Mouse (Mus musculus): ENCODE measurements around the gene Nab2.
"Not testable (repeated sequence)": the region's sequence is repeated elsewhere in the genome, so short reads cannot be mapped to it uniquely, and the experiment has no call there.

Gene Nab2

DNA sequence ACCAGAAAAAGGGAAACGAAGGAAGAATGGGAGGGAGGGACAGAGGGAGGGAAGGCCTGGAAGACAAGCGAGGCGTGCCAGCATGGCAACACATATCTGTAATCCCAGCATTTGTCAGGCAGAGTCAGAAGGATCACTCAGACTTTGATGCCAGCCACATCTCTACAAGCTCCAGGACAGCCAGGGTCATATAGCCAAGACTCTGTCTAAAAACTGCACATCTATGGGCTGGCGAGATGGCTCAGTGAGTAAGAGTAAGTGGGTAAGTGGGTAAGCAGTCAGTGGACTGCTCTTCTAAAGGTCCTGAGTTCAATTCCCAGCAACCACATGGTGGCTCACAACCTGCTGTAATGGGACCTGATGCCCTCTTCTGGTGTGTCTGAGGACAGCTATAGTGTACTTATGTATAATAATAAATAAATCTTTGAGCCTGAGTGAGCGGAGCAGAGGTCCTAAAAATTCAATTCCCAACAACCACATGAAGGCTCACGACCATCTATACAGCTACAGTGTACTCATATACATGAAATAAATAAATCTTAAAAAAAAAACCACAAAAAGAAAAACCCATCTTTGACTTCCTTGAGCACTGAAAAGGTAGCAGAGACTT is 5.8 kb upstream of the Nab2 start:
- in situ Hi-C loops (cut with MseI, MboI) = no loop called here

DNA sequence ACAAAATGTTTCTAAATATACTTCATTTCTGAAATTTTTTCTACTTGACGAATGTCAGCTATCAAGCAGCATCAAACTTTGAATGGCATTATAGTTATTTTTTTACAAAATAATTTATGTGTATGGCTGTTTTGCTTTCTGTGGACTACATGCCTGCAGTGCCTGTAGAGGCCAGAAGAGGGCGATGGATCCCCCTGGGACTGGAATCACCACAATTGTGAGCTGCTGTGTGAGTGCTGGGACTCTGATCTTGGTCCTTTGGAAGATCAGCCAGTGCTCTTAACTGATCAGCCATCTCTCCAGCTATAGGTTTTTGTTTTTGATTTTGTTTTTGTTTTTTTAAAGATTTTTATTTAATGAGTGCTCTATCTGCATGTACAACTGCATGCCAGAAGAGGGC is 2.9 kb upstream of the Nab2 start:
- in situ Hi-C loops (cut with MseI, MboI) = no loop called here

DNA sequence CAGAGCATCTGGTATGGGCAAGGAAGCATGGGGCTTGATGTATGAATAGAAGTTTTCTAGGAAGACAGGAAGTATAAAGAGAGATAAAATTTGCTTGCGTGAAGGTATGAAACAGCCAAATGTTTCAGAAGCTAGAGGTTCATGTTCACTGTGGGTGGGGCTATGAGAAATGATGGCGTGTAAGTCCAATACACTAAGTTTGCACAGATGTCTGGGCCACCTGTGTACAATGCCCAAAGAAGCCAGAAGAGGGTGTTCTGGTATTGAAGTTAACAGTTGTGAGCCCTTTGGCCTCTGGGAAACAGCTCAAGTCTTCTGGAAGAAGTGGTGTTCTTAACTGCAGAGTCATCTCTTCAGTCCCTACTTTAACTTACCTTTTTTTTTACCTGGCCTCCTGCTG is 1.8 kb upstream of the Nab2 start:
- in situ Hi-C loops (cut with MseI, MboI) = no loop called here

DNA sequence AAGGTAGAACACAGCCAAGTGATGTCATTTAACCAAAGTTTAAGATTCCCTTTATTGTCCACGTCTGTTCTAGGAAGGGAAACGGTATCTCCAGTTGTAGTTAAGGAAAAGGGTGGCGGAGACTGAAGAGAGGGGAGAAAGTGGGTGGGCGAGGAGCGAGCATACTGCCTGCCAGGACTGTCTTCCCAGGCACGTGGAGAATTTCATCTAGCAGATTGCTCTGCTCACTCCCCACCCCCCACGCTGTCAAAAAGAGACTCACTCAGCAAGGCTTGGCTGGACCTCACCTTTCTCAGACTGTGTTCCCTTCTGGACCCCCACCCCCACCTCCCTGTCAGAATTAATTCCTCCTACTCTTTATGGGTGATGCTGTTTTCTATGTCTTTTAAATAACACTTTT is 802 bp upstream of the Nab2 start:
- in situ Hi-C loops (cut with MseI, MboI) = no loop called here

DNA sequence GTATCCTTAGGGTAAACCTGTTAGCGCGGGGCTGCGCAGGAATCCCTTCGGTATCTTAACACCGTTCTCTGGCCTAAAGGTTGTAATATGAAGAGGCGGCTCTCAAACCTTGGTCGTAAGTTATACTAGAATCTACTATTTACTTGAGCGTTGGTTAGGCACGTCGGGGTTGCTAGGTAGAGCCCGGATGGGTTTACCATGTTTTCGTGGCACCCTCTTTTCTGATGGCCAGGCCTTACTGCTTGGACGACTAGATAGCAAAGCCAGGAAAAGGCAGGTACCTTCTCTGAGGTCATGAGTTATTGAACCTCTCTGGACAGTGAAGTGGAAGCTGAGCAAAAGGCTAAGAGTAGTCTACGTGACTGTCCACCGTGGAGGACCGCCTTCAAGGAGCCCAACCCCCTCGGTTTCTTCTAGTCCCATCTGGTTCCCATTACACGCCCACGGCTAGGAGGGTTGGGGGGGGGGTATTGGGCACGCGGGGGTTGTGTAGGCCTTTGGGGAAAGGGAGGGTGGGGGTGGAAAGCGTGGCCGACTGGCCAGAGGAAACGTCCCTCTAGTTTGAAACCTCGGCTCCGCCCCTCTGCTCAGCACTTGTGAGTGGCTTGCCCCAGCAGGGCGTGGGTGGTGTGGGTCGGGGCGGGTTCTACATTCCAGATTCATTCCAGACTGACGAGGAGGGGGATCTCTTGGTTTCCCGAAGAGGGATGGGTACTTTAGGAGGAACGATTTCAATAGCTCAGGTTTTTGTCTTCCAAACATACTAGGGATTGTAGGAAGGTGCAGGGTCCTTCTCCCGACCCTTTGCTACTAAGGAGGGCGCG is 887 bp downstream of the Nab2 start:
- in situ Hi-C loops (cut with MseI, MboI) = no loop called here

DNA sequence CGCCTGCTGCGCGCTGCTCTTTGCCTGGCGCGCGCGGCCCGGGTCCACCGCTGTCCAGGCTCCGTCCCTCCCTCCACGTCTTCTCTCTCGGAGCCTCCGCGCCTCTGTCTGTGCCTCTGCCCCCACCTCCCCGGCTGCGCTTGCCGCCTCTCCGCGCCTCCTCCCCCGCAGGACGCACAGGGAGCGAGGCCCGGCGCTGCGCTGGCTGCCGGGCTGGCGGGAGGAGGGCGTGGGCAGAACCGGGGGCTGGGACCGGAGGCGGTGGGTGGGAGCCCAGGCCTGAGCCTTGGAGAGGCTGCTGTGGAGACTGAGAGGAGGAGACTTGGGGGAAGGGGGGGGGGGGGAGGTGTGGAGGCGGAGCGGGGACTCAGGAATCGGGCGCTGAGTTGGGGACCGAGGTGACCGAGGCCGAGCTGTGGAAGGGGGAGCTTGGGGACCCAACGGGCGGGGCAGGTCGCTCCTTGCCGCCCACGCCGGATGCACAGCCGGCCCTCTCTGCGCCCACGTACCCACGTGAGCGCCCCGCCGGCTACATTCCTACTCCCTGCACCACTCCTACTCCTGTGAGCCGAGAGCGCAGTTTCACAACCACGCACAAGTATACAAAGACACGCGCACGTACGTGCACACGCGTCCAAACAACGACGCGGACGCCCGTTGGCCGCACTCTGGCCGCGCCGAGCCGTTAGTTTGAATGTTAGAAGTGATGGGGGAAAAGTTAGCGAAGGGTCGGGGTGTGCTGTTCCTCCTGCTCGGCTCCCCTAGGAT is 1.7 kb downstream of the Nab2 start, which contains the start of gene Nemp1:
Gene Nemp1, plus strand, starts transcription at position 401 of the 768 bp plus-strand sequence.
- in situ Hi-C loops (cut with MseI, MboI) = no loop called here

DNA sequence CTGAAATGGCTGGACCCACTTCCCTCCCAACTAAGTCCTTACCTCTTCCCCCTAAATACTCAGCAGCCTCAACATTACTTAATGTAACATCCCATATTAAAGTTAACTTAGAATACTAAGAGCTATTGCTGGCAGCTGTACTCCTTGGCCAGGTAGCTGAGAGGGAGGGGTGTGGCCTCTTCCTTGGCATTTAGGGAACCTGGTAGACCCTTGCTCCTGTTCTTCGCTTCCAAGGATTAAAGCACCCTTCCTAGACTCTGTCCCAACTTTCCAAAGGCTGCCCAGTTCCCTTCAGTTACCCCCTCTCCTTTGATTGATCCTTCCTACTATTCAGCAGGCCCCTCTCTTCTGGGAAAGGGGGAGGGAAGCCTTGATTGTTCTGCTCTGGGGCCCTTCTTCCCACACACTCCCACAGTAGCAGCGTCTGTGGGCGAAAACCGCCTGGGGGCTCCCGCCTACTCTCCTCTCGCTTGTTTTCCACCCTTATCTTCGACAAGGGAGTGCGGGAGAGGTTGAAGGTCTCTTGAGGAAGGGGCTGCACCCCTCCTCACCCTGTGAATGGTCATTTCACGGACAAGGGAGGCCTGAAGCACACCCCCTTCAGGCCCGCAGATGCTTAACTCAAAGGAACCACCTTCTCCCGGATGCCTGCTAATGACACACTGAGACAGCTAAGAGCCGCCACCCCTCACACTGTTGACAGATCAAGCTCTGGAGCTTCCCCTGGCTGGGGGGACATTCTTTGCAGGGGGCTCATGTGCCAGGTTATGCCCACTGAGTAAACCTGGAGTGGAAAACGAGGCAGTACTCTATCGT is 2.8 kb downstream of the Nab2 start:
- in situ Hi-C loops (cut with MseI, MboI) = no loop called here

DNA sequence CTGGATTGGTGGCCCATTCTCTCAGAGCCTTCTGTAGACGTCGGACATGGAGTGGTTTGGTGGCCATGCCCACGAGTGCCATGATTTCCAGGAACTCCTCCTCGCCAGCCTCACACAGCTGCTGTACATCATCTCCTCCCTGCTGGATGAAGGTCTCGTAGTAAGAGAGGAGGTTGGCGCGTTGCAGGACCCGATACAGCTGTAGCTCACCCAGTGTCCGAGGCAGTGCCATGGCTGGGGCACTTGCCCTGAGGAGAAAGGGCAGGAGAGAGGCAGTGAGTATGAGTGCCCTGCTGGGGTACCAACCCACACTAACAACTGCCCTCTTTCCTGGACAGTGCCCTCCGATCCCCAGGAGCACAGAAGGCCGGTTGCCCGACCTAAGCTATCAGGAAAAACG is 3.5 kb downstream of the Nab2 start:
- in situ Hi-C loops (cut with MseI, MboI) = no loop called here

DNA sequence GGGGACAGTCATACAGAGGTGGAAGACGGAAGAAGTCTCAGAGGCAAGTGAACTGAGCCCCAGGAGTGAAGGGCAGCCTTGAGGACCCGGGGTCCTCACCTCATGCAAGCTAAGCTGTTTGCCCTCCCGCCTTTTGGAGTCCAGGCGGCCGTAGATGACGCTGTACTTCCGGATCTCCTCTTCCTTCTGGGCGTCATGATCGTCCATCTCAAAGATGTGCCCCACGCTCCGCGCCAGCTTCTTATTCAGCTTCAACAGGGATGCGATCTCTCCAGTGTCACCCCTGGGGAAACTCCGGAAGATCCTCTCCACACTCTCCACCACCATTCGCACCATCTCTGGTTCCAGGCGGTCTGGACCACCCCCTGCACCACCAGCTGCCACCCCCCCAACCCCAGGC is 4.2 kb downstream of the Nab2 start:
- in situ Hi-C loops (cut with MseI, MboI) = no loop called here

DNA sequence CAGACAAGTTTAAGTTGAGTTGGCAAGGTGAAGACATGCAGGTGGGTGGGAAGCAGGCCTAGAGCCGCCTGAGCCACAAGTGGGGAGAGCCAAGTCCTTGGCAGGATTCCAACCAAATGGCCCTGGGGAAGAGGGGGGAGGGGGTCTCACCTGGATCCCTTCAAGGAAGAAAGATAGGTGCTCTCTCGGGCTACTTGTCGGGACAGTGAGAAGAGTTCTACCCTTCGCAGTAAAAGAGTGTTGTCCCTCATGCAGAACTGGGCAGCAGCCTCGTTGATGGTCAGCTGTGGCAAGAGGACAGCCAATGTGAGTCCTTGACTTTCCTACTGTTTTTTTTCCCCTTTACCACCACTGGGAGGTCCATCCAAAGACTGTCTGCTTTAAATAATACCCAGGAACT is 4.8 kb downstream of the Nab2 start:
- in situ Hi-C loops (cut with MseI, MboI) = no loop called here

DNA sequence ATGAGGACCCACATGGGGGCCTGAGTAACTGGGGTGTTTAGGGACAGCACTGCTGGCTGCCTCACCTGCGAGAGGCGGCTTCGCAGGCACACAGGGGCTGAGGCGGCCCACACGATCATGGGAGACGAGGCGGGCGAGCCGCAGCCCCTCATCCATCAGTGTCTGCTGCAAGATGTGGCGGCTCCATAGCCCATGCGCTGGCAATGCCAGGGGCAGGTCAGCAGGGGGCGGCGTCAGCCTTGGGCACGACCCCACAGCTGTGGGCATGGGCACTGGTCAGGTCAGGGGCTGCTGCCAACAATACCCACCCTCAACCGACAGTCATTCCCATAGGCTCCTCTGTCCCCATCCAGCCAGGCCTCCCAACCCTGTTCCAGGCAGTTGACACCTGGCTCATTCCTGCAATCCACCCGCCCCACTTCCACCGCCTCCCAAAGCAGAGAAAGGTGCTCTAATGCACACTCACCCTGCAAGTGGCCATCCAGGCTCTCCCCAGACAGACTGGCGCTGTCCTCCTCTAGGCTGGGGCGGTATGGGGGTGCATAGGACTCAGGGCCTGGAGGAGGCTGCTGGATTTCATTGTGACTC is 5.6 kb downstream of the Nab2 start:
- in situ Hi-C loops (cut with MseI, MboI) = no loop called here

DNA sequence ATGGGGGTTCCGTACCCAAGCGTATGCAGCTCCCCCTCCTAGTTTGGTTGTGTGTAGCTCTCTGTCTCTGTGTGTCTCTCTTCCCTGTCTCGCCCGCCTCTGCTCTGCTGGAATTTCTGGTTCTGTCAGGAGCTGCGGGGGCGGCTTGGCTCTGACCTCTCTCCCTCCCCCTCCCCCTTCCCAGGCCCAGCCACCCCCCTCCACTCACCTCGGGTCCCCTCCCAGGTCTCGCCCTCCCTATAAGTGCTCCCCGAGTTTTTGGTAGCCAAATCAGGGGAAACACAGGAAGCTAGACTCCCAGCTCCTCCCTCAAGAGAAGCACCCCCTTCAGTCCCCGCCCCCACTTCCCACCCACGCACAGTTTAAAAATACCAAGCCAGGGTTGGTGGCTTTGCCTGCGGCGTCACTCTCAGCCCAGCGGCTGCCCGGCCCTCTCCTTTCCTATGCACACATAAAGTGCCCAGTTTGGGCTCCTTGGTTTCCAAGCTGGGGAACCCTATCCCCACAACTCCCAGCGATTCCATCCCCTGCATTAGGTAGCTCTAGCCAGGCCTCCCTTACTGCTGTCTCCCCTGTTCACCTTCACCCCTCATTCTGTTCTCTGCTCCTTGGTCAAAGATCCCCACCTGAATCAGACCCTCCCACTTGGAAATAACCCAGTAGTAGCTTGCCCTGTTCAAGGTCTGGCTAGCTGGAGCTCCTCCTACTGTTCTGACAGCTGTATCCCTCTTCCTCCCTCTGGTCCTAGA is 6.3 kb downstream of the Nab2 start:
- in situ Hi-C loops (cut with MseI, MboI) = no loop called here

DNA sequence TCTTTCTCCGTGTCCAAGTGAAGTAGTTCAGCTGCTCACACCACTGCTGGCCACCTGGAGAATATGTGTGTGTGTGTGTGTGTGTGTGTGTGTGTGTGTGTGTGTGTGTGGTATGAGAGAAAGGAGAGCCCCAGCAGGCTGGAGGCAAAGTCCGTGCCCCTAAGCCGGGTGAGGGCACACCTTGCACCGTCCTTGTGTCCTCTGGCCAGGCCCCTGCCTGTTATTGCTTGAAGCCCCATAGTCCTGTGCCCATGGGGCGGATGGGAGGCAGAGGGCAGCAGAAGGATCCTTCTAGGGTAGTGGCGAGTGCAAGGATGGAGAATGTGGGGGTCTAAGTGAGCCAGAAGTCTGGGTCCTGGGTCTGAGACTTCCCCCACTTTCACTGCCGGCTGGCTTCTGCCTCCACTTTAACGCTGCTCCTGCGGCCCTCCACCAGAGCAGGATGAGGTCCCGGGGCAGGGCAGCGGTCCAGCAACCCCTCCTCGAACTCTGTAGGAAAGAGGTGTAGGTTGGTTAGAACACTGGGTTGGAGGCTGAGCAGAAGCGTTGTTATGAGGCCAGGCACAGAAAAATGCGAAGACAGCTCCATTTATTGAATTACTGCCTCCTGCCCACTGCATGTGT is 7.0 kb downstream of the Nab2 start:
- in situ Hi-C loops (cut with MseI, MboI) = no loop called here

DNA sequence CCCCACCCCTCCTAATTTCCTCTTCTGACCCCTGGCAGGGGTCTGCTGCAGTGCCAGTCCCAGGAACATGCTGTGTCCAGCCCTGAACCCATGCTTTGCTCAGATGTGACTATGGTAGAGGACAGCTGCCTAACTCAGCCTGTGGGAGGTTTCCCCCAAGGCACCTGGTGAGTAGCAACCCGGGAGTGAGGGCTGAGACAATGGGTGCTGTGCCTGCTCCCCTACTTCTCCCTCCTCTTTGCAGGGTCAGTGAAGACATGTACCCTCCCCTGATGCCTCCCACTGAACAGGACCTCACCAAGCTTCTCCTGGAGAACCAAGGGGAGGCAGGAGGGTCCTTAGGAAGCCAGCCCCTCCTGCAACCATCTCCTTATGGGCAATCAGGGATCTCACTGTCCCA is 8.8 kb downstream of the Nab2 start:
- in situ Hi-C loops (cut with MseI, MboI) = no loop called here

DNA sequence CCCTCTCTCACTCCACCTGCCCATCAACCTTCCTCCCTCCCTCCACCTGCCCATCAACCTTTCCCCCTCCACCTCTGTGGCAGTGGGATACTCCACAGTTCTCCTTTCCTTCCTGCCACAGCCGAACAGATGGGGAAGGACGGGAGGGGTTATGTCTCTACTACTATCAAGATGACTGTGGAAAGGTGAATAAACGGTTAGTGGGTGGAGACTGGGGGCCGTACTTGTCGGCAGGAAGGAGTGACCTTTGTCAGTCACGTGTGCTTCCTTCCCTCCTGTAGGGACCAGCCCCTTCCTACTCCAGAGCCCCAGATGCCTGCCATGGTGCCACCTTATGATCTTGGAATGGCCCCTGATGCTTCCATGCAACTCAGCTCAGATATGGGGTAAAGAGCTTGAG is 10.3 kb downstream of the Nab2 start:
- in situ Hi-C loops (cut with MseI, MboI) = no loop called here

DNA sequence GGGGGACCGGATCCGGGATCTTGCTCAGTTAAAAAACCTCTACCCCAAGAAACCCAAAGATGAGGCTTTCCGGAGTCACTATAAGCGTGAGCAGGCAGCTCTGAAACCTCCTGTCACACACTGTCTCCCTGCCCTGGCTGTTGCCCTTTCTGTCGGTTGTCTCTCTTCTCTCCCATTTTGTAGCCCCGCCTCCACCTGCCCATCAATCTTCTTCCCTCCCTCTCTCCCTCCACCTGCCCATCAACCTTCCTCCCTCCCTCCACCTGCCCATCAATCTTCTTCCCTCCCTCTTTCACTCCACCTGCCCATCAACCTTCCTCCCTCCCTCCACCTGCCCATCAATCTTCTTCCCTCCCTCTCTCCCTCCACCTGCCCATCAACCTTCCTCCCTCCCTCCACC is 10.8 kb downstream of the Nab2 start:
- in situ Hi-C loops (cut with MseI, MboI) = not testable (repeated sequence)

DNA sequence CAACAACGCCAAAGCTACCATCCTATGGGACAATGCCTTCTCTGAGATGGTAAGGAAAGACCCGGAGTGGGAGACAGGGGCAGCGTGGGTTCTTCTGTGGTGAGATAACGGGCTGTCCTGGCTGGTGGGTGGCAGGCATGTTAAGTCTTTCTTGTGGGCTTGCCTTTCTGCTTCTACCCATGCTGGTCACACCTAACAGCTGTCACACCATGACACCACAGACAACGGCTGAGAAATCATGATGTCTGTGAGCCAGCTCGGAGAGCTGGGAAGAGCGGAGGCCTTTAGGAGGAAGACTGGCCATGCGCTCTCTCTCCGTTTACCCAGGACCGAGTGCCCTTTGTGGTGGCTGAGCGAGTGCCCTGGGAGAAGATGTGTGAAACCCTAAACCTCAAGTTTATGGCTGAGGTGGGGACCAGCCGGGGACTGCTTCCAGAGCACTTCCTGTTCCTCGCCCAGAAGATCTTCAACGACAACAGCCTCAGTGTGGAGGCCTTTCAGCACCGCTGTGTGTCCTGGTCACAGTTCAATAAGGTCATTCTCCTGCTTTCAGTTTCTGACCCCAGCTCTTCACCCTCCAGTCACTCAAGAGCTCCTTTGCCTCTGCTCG is 13.3 kb downstream of the Nab2 start:
- in situ Hi-C loops (cut with MseI, MboI) = no loop called here

DNA sequence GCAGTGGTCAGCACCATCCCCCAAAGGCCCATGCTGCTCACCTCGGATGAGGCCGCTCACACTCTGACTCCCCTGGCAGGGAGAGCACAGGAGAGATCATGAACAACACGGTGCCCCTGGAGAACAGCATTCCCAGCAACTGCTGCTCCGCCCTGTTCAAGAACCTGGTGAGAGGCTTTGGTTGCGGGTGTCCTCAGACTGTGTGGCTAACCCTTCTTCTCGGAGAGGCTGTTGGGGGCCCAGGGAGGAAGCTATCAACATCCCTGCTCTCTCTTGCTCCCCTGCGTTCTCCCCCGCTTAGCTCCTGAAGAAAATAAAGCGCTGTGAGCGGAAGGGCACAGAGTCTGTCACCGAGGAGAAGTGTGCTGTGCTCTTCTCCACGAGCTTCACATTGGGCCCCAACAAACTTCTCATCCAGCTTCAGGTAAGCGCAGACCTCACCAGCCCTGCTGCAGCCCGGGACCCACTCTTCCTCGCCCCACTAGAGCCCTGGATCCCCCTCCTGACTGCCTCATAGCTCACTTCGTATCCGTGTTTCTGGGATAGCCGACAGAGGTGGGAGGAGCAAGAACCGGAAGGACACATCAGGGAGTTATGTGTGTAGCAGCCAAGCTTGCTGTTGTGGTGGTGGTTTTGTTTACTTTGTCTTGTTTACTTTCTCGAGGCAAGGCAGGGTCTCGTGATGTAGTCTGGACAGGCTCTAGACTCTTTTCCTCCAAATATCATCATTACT is 15.3 kb downstream of the Nab2 start:
- in situ Hi-C loops (cut with MseI, MboI) = no loop called here

DNA sequence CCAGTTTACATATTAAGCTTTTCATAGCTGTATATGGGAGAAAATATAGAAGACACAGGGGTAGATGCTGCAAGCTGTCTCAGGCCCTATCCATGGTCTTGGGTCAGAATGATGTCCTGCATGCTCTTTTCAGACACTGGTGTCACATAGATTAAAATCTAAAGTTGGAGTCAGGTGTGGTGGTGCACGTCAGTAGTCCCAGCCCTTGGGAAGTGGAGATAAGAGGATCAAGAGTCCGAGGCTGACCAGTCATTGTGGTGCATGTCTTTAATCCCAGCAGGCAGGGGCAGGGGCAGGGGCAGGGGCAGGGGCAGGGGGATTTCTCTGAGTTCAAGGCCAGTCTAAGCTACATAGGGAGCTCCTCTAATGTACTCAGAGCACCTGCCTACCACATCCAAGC is 22.6 kb downstream of the Nab2 start:
- in situ Hi-C loops (cut with MseI, MboI) = no loop called here
